Mouse (Mus musculus): ENCODE measurements at regions not wholly inside any gene's neighbourhood (a gene's known extent, or its start where the extent isn't known, plus 50 kb on each side); places are given as distances from the start of the nearest gene placed in this dataset.

GRCm38 (mm10) chr1:155041592-155041991 lies 57.8 kb downstream of the Ier5 start:
- ATAC-seq (replicated peaks; ENCODE audit: insufficient number of reproducible peaks, low FRiP score, low TSS enrichment, poor library complexity, severe bottlenecking) = no peak

DNA sequence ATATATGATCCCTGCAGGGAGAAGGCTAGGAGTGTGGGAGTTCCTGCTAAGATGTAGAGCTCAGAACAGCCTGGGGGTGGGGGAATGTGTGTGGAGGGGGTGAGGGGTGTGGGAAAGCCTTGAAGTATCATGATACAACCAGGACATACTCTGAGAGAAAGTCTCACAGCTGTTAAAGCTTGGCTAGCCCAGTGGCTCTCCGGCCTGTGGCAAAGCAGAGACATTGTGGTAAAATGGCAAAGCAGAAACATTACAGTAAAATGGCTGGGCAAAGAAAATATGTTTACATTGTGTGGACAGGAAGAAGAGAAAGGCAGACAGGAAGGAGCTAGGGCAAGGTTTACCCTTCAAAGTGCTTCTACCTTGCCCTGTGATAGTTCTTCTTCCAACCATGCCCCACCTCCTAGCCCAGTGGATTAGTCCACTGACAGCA lies 58.5 kb downstream of the Ier5 start:
- no peak for ATAC-seq (replicated peaks; ENCODE audit: insufficient number of reproducible peaks, low FRiP score, low TSS enrichment, poor library complexity, severe bottlenecking)

GRCm38 (mm10) chr1:155040086-155040726 lies 59.2 kb downstream of the Ier5 start:
- ATAC-seq (replicated peaks; ENCODE audit: insufficient number of reproducible peaks, low FRiP score, low TSS enrichment, poor library complexity, severe bottlenecking) = peak; percentile 32; the same call in 1 of the 2 replicates

DNA sequence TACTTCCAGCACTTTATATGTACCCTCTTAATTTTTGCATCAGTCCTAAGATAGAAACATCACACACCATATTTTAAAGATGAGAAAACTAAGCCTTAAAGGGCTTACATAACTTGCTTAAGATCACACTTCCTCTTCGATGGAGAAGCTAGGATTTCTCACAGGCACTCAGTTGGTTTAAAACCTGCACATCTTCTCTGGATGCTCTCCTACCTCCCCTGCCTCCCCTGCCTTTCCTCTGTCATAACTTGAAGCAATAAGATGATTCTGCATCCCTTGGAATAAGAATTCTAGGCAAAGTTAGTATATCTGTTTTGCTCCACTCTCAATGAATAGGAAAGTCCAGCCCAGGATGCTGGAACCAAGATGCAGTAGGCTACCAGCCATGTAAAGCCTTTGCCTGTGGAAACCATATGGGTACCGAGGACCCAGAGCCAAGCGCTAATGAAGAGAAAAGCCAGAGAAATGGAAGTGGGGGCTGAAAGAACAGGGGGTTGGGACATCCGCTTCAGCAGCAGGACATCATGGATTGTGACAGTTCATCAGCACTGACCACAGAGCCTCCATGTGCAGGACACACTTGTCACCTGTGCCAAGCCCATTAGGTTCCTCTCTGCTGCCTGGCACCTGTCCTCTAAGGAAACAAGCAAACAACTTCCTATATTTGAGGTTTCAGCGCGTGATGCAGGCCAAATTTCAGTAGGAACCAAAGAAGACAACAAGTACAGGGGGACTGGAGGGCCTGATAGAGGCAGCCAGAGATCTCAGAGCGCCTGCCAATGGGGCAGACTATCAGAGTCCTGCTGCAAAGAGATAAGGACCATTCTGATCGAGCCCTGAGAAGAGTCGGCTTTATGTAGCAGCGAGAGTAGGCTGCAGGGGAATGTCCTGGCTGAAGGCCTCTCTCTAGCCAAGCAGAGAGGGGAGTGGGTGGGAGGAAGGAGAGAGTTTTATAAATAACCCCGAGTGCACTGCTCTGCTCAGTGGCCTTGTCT lies 60.5 kb downstream of the Ier5 start:
- no peak for ATAC-seq (replicated peaks; ENCODE audit: insufficient number of reproducible peaks, low FRiP score, low TSS enrichment, poor library complexity, severe bottlenecking)

GRCm38 (mm10) chr1:155037479-155037878 lies 62.0 kb downstream of the Ier5 start:
- ATAC-seq (replicated peaks; ENCODE audit: insufficient number of reproducible peaks, low FRiP score, low TSS enrichment, poor library complexity, severe bottlenecking) = no peak

DNA sequence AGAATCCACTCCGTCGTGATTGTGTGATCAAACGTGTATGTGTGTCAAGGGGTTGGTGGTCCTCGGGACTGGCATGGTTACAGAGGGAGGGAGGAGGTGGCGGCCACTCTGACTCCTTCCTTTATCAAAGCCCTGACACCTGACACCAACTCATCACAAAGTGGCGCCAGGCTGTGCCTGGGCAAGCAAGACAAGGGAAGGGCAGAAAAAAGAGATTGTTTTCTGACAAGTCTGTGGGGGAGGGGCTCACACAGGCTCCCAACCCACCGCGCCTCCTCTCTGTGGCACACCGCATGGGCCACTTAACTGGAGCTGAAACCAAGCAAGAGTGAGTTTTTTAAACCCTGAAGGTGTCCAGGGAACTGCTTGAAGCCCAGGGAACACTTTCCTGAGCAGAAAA lies 68.5 kb downstream of the Ier5 start:
- ATAC-seq (replicated peaks; ENCODE audit: insufficient number of reproducible peaks, low FRiP score, low TSS enrichment, poor library complexity, severe bottlenecking) = no peak

DNA sequence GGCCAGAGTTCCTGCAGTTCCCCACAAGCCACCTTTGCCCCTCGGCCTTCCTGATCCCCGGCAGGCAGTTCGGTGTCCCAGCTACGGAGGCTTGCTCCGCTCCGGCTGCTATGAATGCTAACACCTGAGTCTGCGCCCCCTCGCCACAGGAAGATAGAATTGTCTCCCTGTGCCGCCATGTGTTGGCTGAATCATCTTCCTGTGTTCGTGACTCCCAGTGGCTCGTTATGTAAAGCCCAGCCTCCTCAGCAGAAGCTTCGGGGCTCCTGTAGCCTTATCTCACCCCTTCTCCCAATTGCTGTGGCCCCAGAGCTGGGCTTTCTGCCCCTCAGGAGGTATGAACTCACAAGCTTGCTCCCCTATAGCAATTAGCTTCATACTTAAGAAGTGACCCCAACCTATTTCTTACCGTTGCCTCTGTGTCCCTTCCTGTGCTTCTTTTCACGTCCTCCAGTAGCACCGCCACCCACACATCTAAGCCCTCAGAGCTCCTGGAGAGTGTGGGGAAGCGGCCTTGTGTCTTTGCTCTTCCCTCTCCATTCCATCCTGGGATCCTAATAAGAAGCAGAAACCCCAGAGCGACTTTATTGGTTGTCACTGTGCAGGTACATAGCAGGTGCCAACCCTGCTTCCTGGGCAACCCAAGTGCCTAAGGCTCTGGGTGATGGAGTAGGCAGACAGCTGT lies 70.1 kb downstream of the Ier5 start:
- no peak for ATAC-seq (replicated peaks; ENCODE audit: insufficient number of reproducible peaks, low FRiP score, low TSS enrichment, poor library complexity, severe bottlenecking)

DNA sequence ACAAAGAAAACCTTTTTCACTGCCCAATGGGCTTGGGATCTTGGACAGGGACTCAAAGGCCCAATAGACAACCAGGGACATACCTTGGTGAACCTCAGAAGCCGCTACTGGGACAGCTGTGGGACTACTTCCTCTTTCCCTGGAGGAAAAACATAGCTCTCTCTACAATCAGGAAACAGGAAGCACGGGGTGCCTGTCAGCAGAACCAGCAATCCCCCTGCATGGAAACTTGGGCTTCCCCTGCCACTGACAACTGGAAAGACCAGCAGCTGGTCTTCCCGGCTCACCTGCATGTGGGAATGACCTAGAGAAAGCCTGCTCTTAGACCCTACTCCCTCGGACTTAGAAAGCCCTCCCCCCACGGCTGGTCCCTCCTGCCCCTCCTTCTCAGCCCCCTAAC lies 70.7 kb downstream of the Ier5 start:
- no peak for ATAC-seq (replicated peaks; ENCODE audit: insufficient number of reproducible peaks, low FRiP score, low TSS enrichment, poor library complexity, severe bottlenecking)

DNA sequence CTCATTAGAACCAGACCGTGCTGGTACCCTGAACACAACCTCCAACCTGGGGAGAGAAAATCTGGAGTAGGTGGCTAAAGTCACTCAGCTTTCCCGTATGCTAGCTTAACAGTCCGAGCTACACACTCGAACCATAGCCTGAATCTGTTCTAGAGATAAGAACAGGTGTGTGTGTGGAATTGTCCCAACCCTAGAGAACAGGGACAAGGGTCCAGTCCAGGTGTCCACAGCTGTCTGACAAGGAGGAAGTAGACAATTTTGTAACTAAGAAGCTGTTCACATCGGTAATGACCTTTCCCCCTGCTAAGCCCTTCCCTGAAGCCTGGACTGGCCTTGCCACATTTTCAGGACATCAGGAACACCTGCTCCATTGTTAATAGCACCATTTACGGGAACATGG lies 71.3 kb downstream of the Ier5 start:
- no peak for ATAC-seq (replicated peaks; ENCODE audit: insufficient number of reproducible peaks, low FRiP score, low TSS enrichment, poor library complexity, severe bottlenecking)

- peak; percentile 34; the same call in 1 of the 2 replicates for ATAC-seq (replicated peaks; ENCODE audit: insufficient number of reproducible peaks, low FRiP score, low TSS enrichment, poor library complexity, severe bottlenecking)
These were observed 71.9 kb downstream of the Ier5 start for GRCm38 (mm10) chr1:155027583-155027982.

DNA sequence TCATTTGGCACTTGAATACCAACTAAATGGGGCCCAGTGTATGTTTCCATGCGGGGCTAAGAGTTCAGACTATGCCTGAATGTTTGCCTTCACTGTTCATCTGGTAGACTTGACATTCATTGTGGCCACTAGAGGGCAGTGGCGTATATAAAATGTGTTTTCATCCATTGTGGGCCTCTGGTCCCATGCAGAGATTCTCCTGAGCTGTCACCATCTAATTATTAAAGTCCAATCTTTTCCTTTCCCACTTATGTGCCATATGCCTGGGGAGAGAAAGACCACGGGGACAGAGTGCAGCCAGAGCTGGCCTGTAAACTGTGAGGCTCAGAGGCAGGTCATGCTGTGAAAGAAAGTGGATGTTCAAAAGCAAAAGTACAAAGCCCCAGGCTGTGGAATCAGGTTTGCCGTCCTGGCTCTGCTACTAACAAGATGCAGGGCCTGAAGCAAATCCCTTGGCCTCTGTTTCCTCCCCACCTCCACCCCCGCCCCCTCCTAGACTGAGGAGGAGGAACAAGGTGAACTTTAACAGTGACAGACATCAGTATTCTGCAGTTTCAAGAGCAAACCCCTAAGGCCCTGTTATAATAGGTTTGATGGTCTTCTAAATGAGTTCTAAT lies 73.5 kb downstream of the Ier5 start:
- peak; percentile 60; the same call in 1 of the 2 replicates for ATAC-seq (replicated peaks; ENCODE audit: insufficient number of reproducible peaks, low FRiP score, low TSS enrichment, poor library complexity, severe bottlenecking)

GRCm38 (mm10) chr1:155023324-155023723 lies 76.1 kb downstream of the Ier5 start:
- ATAC-seq (replicated peaks; ENCODE audit: insufficient number of reproducible peaks, low FRiP score, low TSS enrichment, poor library complexity, severe bottlenecking) = no peak

- ATAC-seq (replicated peaks; ENCODE audit: insufficient number of reproducible peaks, low FRiP score, low TSS enrichment, poor library complexity, severe bottlenecking) = no peak
These were observed 83.8 kb downstream of the Ier5 start for GRCm38 (mm10) chr1:155015669-155016068.

DNA sequence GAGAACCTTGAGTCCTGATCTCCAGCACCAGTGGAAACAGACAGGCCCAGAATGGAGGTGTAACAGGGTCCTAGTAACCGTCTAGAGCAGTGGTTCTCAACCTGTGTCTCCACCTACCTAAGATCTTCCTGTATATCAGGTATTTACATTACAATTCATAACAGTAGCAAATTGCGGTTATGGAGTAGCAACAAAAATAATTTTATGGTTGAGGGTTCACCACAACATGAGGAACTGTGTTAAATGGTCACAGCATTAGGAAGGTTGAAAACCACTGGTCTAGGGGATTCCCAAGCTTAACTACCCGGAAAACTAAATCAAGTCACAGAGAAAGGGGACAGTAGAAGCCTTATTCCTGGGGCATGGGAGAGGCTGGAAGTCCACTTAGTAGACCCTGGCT lies 84.5 kb downstream of the Ier5 start:
- no peak for ATAC-seq (replicated peaks; ENCODE audit: insufficient number of reproducible peaks, low FRiP score, low TSS enrichment, poor library complexity, severe bottlenecking)

- ATAC-seq (replicated peaks; ENCODE audit: insufficient number of reproducible peaks, low FRiP score, low TSS enrichment, poor library complexity, severe bottlenecking) = 0 out of 2 replicates have a peak, but pooled peaks have one; percentile 23
These were observed 85.7 kb downstream of the Ier5 start for GRCm38 (mm10) chr1:155013784-155014183.

DNA sequence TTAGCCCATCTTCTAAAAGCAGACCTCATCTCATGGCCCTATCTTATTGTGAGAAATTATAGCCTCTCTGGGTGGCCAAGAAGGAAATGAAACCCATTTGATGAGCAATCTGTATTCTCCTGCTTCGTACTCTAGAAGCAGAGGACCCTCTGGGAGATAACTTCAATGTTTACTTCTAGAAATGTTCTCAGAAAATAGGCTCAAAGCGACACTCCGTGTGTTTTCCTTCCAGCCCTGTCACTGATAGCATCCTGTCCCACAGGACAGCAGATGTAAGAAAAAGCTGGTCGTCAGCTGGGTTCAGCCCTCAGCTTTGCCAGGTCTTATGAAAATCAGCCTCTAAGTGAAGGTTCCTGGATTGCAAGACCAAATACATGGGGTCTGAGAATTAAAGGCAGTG lies 86.1 kb downstream of the Ier5 start:
- ATAC-seq (replicated peaks; ENCODE audit: insufficient number of reproducible peaks, low FRiP score, low TSS enrichment, poor library complexity, severe bottlenecking) = no peak

DNA sequence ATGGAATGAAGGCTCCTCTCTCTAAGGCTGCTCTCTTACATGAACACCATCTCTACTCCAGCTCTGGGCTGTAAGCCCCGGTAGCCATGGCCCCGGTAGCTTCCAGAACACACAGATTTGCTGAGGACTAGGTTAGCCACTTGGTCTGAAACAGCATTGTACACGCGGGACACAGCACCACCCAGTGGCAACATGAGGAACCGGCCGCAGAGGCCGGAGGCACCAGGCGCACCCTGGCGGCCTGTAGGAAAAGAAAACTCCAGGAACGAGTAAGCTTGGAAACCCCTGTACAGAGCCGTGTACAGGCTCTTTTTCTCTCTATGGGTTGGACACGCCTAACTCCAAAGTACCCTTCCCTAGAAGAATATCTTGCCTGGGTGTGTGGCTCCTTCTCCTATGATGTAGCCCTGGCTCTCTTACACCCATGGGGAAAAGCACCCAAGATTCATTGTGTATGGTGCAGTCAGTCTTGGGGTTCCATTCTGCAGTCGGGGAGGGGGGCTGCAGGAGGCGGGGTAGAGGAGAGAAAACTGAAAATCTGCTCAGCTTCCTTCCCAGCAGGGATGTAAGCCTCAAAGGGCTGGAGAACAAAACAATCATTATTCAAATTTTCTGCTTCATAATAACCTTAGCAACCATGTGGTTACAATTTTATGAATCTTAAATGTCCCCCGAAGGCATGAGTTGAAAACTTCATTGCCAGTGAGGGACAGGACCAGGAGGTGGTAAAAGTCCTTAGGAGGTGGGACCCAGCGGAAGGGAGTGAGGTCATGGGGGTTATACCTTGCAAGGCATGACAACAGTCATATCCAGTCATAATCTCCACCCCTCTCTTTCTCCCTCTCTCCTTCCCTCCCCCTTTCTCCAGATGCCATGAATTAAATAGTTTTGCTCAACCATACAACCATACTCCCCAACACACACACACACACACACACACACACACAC lies 92.6 kb downstream of the Ier5 start:
- peak; percentile 86 for ATAC-seq (replicated peaks; ENCODE audit: insufficient number of reproducible peaks, low FRiP score, low TSS enrichment, poor library complexity, severe bottlenecking)

- ATAC-seq (replicated peaks; ENCODE audit: insufficient number of reproducible peaks, low FRiP score, low TSS enrichment, poor library complexity, severe bottlenecking) = no peak
These were observed 93.3 kb downstream of the Ier5 start for GRCm38 (mm10) chr1:155006099-155006498.
